Mouse (Mus musculus): ENCODE results near the gene Frem3. TPM values are rescaled to one million over a fixed set of nuclear protein-coding genes. Genes with fewer than 3 reads are reported as not detected.

Frem3 gene
- polyA plus RNA-seq (2014; fragmentation: Illumina TruSeq; extraction: RNeasy Lipid Tissue Mini Kit (QIAGEN cat#74804); ENCODE audit: low read depth, low replicate concordance) = not detected

GRCm38 (mm10) chr8:80610549-80611440 is at the start of gene Frem3:
Frem3 (plus strand) TSS chr8:80611080.

DNA sequence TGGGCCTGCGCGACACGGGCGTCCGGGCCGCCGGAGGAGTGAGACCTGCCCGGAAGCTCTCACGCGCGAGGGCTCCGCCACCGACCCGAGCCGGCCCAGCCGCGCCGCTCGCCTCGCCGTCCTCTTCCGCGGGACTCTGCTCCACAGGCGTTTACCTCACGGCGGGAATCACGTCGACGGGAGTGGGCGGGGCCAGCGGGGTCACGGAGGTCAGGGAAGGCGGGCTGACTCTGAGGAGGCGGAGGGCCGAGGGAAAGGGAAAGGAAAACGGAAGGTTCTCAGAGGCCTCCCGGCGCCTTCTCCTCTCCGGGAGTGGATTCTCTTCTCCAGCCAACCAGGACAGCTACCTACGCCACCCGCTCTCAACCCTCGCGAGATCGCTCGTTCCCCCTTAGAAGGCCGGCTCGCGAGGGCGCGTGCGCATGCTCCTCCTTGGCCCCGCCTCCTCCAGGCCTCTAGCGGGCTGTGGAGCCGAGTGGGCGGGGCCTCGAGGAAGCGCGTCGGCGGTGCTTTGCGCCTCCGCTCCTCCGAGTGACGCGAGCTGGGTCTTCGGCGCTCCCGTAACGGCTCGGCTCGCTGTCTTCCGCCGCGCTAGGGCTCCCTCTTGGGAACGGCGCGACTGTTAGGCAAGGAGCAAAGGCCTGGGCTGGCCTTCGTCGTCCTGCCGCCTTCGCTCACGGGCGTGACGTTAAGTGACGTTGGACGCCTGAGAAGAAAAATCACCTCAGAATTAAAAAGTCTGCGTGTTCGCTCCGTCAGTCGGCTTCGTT is 128.5 kb downstream of the Frem3 start, which contains the start of gene Smarca5:
Gene Smarca5, minus strand, starts transcription at position 343 of the 770 bp plus-strand sequence.

Other genes with a start within 250 kb of the Frem3 start
- 0.47 TPM for gene Gypa, start 117.3 kb upstream of the Frem3 start, polyA plus RNA-seq (2014; fragmentation: Illumina TruSeq; extraction: RNeasy Lipid Tissue Mini Kit (QIAGEN cat#74804); ENCODE audit: low read depth, low replicate concordance)
- gene Smarca5, start 128.4 kb downstream of the Frem3 start, polyA plus RNA-seq (2014; fragmentation: Illumina TruSeq; extraction: RNeasy Lipid Tissue Mini Kit (QIAGEN cat#74804); ENCODE audit: low read depth, low replicate concordance) = 24.1 TPM

All from heart, adult 10 weeks (tissue).